Mouse (Mus musculus): ENCODE data around the gene Lmna. TPM values are rescaled to one million over a fixed set of nuclear protein-coding genes. Genes with fewer than 3 reads are reported as not detected.

Gene Lmna
- polyA plus RNA-seq, 1 experiment = 51.3 TPM

DNA sequence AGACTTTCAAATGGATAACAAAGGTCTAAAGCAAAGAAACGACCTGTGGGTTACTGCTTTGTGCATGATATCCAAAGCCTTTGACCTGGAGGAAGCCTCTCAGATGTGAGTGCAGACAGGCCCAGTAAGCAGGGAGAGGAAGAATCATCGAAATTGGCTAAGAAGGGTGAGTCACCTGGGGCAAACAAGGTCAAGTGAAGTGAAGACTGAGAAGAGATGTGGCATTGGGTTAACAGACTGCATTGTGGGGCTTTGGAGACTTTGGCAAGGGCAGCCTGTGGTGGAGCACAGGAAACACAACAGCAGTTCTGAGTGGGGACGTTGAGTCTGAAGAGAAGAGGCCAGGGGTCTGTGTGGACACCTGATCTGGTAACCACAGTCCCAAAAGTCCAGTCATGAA is 45.3 kb downstream of the Lmna start:
- 28% methylated on average over 3 of the region's 3 CpGs for WGBS
- Histone ChIP-seq H3K36me3 (ENCODE audit: control insufficient read depth, insufficient read depth, low read length) (no peaks in the 10 kb centered on the region), H3K27ac (ENCODE audit: insufficient read depth, low read length) (no peak overlapping the region), H3K27me3 (ENCODE audit: control insufficient read depth, insufficient read depth, low read length) (no peaks in the 10 kb centered on the region; the same call in 1 of the 2 replicates), H3K4me3 (ENCODE audit: extremely low read depth, insufficient read depth, insufficient read length) (no peak overlapping the region), H3K4me1 (ENCODE audit: control insufficient read depth, insufficient read depth, insufficient read length) (no peaks in the 10 kb centered on the region)
- no peak for TF ChIP-seq CTCF (IDR thresholded peaks at IDR 0.05; ENCODE audit: extremely low read depth, insufficient read depth, insufficient read length, insufficient replicate concordance)
- no peak for TF ChIP-seq POLR2A (IDR thresholded peaks at IDR 0.05; ENCODE audit: low read depth, low read length)
- no peak for DNase-seq (ENCODE audit: low read depth in 1 of 2, low spot score in 2 of 2)

DNA sequence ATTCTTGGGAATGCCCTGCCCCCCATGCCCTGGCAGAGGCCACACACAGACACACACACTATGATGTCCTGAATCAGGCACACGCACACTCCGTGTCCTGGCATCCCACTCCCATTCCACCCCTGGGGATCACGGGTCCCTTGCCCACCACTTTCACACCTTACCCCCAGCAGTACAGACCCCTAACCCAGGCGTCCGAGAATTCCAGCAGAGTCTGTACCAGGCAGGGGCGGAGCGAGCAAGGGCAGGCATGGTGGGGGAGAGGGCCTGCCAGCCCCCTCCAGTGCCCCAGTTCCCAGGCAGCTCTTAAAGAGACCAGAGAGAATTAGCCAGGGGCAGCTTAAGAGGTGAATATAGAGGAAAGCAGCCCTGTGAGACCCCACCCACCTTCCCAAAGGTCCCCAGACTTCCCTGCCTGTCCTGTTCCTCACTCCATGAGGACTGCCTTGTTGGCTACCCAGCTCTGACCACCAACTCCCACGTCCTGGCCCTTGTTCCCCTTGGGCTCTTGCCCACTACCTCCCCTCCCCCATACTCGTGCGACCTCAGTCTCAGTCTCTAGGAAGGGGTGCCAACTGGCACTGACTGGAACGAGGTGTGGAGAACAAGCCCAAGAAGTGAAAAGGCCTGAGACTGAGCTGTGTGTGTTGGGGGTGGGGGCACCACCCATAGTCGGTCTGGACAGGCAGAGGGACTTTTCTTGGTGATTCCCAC is 48.6 kb downstream of the Lmna start, which contains the start of gene Sema4a:
Sema4a (minus strand) TSS at position 200 of the 714 bp plus-strand sequence.
- no peaks in the 10 kb centered on the region for H3K36me3 ChIP-seq (ENCODE audit: control insufficient read depth, insufficient read depth, low read length)
- DNase-seq (ENCODE audit: low read depth in 1 of 2, low spot score in 2 of 2) = no peak
- H3K27me3 ChIP-seq (ENCODE audit: control insufficient read depth, insufficient read depth, low read length) = no peaks in the 10 kb centered on the region
- H3K4me1 ChIP-seq (ENCODE audit: control insufficient read depth, insufficient read depth, insufficient read length) = no peaks in the 10 kb centered on the region
- no peak within 1 kb of the TSS for H3K27ac ChIP-seq (ENCODE audit: insufficient read depth, low read length)
- H3K4me3 ChIP-seq (ENCODE audit: extremely low read depth, insufficient read depth, insufficient read length) = no peak within 1 kb of the TSS
- TF ChIP-seq POLR2A (IDR thresholded peaks at IDR 0.05; ENCODE audit: low read depth, low read length) = no peak
- TF ChIP-seq CTCF (IDR thresholded peaks at IDR 0.05; ENCODE audit: extremely low read depth, insufficient read depth, insufficient read length, insufficient replicate concordance) = no peak
- WGBS = 69% methylated on average over 12 of the region's 12 CpGs

DNA sequence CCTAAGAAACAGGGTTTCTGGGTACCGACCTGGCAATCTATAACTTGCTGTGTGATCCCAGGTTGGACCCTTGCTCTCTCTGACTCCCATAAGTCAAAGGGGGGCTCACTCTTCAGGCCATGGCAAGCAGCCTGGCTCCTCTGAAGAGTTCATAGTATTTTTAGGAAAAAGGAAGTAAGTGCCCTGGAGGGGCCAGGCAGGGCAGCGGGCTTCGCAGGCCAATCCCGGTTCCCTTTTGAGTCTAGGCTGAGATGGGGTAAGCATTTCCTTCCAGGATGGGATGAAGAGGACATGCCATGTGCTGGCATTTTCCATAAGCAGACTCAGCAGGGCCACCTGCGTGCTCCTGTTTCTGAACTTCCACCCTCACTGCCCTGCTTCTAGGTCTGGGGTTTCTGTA is 49.7 kb downstream of the Lmna start:
- H3K27me3 ChIP-seq (ENCODE audit: control insufficient read depth, insufficient read depth, low read length) = no peaks in the 10 kb centered on the region
- no peak overlapping the region for H3K27ac ChIP-seq (ENCODE audit: insufficient read depth, low read length)
- H3K4me1 ChIP-seq (ENCODE audit: control insufficient read depth, insufficient read depth, insufficient read length) = peaks cover 5% of the 10 kb centered on the region; the same call in 1 of the 2 replicates

DNA sequence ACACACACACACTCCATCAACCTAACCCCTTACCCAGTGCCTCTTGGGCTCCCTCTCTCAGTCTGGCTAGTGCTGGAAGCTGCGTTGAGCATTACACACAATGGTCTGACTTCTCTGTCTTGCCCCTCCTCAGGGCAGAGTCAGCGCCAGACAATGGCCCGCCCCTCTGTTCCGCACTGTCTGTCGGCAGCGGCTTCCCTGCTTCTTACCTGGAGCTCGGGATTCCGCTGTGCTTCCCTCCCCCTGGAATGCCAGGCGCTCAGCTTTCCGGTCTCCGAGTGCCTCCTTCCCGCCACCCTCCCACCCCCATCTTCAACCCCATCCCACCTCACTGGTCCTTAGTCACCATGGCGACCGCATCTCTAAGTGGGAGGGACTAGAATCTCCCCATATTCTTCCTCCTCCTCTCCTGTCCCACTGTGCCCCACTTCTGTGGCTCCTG is 51.0 kb downstream of the Lmna start:
- peaks cover 16% of the 10 kb centered on the region; the same call in 1 of the 2 replicates for H3K4me1 ChIP-seq (ENCODE audit: control insufficient read depth, insufficient read depth, insufficient read length)
- TF ChIP-seq CTCF (IDR thresholded peaks at IDR 0.05; ENCODE audit: extremely low read depth, insufficient read depth, insufficient read length, insufficient replicate concordance) = no peak
- no peak for TF ChIP-seq POLR2A (IDR thresholded peaks at IDR 0.05; ENCODE audit: low read depth, low read length)
- DNase-seq (ENCODE audit: low read depth in 1 of 2, low spot score in 2 of 2) = no peak
- H3K27me3 ChIP-seq (ENCODE audit: control insufficient read depth, insufficient read depth, low read length) = no peaks in the 10 kb centered on the region
- no peaks in the 10 kb centered on the region for H3K36me3 ChIP-seq (ENCODE audit: control insufficient read depth, insufficient read depth, low read length)
- WGBS = 24% methylated on average over 14 of the region's 14 CpGs
- no peak overlapping the region for H3K4me3 ChIP-seq (ENCODE audit: extremely low read depth, insufficient read depth, insufficient read length)
- no peak overlapping the region for H3K27ac ChIP-seq (ENCODE audit: insufficient read depth, low read length)

More for the DNA sequence above, 49.7 kb downstream of the Lmna start:
- Histone ChIP-seq H3K4me3 (ENCODE audit: extremely low read depth, insufficient read depth, insufficient read length) (no peak overlapping the region), H3K36me3 (ENCODE audit: control insufficient read depth, insufficient read depth, low read length) (no peaks in the 10 kb centered on the region)
- WGBS = 48% methylated on average over 5 of the region's 5 CpGs
- DNase-seq (ENCODE audit: low read depth in 1 of 2, low spot score in 2 of 2) = no peak
- TF ChIP-seq CTCF (IDR thresholded peaks at IDR 0.05; ENCODE audit: extremely low read depth, insufficient read depth, insufficient read length, insufficient replicate concordance) (no peak), POLR2A (IDR thresholded peaks at IDR 0.05; ENCODE audit: low read depth, low read length) (no peak)

DNA sequence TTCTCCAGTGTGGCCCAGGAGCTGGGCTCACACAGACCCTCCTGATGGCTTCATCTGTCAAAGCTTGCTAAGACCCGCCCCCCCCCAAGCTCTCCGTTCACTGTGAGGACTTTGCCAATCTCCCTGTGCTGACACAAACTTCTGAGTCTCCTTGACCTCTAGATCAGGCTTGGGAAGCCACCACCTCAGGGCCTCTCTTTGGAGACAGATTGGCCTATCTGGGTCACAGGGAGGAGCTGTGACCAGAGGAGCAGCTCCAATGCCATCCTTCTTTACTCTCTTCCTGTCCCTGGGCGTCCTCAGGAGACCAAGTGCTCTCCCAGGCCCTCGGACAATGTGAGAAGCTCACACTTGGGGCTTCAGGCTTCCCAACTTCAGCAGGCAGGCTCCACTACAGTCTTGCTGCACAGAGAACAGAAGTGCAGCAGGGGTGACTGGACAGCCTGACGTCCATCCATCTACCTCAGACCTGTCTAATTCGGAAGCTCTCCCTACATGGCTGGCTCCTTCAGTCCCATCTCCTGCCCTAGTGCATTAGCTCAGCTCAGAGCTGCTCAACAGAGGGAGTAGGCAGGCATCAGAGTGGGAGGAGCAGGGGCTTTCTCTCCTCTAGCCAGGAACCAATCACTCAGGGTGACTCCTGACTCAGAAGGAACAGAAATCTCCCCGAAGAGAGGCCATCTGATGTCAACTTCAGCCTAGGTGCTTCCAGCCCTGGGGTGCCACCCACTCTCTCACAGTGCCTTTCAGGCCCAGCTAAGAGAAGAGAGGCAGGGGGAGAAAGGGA is 52.8 kb downstream of the Lmna start:
- Histone ChIP-seq H3K27me3 (ENCODE audit: control insufficient read depth, insufficient read depth, low read length) (no peaks in the 10 kb centered on the region), H3K36me3 (ENCODE audit: control insufficient read depth, insufficient read depth, low read length) (no peaks in the 10 kb centered on the region), H3K4me3 (ENCODE audit: extremely low read depth, insufficient read depth, insufficient read length) (no peak overlapping the region), H3K27ac (ENCODE audit: insufficient read depth, low read length) (no peak overlapping the region), H3K4me1 (ENCODE audit: control insufficient read depth, insufficient read depth, insufficient read length) (peaks cover 27% of the 10 kb centered on the region; the same call in 1 of the 2 replicates)
- no peak for TF ChIP-seq POLR2A (IDR thresholded peaks at IDR 0.05; ENCODE audit: low read depth, low read length)
- no peak for TF ChIP-seq CTCF (IDR thresholded peaks at IDR 0.05; ENCODE audit: extremely low read depth, insufficient read depth, insufficient read length, insufficient replicate concordance)
- 76% methylated on average over 7 of the region's 7 CpGs for WGBS
- no peak for DNase-seq (ENCODE audit: low read depth in 1 of 2, low spot score in 2 of 2)

DNA sequence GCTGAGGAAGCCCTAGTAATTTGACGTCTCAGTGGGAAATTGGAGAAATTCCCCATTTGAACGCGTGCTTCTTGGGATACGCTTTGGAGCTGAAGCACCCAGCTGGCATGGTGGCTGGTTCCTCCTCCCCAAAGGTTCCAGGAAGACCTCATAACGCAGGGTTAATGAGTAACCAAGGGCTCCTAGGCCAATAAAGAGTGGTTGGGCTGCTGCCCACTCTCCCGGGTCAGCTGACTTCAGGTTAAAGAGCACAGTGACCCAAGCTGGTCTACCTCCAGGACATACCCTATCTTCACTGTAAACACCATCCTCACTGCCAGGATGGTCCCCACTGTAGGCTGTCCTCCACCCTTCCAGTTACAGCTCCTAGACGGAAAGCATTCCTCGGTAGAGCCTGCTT is 53.4 kb downstream of the Lmna start:
- no peak overlapping the region for H3K27ac ChIP-seq (ENCODE audit: insufficient read depth, low read length)

More for the DNA sequence above, 53.4 kb downstream of the Lmna start:
- H3K36me3 ChIP-seq (ENCODE audit: control insufficient read depth, insufficient read depth, low read length) = no peaks in the 10 kb centered on the region
- H3K27me3 ChIP-seq (ENCODE audit: control insufficient read depth, insufficient read depth, low read length) = no peaks in the 10 kb centered on the region
- TF ChIP-seq POLR2A (IDR thresholded peaks at IDR 0.05; ENCODE audit: low read depth, low read length) (no peak), CTCF (IDR thresholded peaks at IDR 0.05; ENCODE audit: extremely low read depth, insufficient read depth, insufficient read length, insufficient replicate concordance) (no peak)
- H3K4me1 ChIP-seq (ENCODE audit: control insufficient read depth, insufficient read depth, insufficient read length) = peaks cover 27% of the 10 kb centered on the region; the same call in 1 of the 2 replicates
- DNase-seq (ENCODE audit: low read depth in 1 of 2, low spot score in 2 of 2) = no peak
- WGBS = 91% methylated on average over 8 of the region's 8 CpGs
- H3K4me3 ChIP-seq (ENCODE audit: extremely low read depth, insufficient read depth, insufficient read length) = no peak overlapping the region
